Mouse (Mus musculus): ENCODE measurements around the gene Tnfrsf13c.

- no peak for TF ChIP-seq CTCF (IDR thresholded peaks at IDR 0.05; ENCODE audit: insufficient read depth, low read depth, low read length)
- no peak for TF ChIP-seq POLR2A (IDR thresholded peaks at IDR 0.05; ENCODE audit: insufficient read depth, low read depth, low read length)
These were observed 17.1 kb downstream of the Tnfrsf13c start for GRCm38 (mm10) chr15:82207105-82207459.
